Mouse (Mus musculus) E14TG2a.4 (cell line): Measurements from ENCODE around the gene Slc5a10.

Experiments used
- H3K27me3 ChIP-seq: 2 replicates; pipeline ENCODE4 v1.6.1; 2014; ENCODE audit warnings: low read length, control low read depth; ENCODE audit not compliant: insufficient read depth
- H3K36me3 ChIP-seq: 2 replicates; pipeline ENCODE4 v1.6.1; 2014; ENCODE audit warnings: low read length, control low read depth; ENCODE audit not compliant: insufficient read depth
- H3K4me1 ChIP-seq: replicated peaks from 2 replicates; pipeline ENCODE4 v1.6.1; 2014; ENCODE audit warnings: low read depth, low read length, control low read depth
- H3K4me3 ChIP-seq: replicated peaks from 2 replicates; pipeline ENCODE4 v1.5.1; 2014; ENCODE audit warnings: mild to moderate bottlenecking, low read length
- H3K9me3 ChIP-seq: 2 replicates; pipeline ENCODE4 v1.6.1; 2014; ENCODE audit warnings: low read length, control low read depth
- CTCF ChIP-seq: conservative IDR thresholded peaks from 2 replicates; pipeline ENCODE4 v1.5.1; 2014; ENCODE audit warnings: low read length
- NANOG ChIP-seq: IDR thresholded peaks from 2 replicates; pipeline ENCODE4 v1.6.1; 2014; ENCODE audit warnings: borderline replicate concordance, low read length, mixed read lengths
- POU5F1 ChIP-seq: IDR thresholded peaks from 2 replicates; pipeline ENCODE4 v1.6.1; 2014; ENCODE audit warnings: low read length, borderline replicate concordance

Gene Slc5a10

DNA sequence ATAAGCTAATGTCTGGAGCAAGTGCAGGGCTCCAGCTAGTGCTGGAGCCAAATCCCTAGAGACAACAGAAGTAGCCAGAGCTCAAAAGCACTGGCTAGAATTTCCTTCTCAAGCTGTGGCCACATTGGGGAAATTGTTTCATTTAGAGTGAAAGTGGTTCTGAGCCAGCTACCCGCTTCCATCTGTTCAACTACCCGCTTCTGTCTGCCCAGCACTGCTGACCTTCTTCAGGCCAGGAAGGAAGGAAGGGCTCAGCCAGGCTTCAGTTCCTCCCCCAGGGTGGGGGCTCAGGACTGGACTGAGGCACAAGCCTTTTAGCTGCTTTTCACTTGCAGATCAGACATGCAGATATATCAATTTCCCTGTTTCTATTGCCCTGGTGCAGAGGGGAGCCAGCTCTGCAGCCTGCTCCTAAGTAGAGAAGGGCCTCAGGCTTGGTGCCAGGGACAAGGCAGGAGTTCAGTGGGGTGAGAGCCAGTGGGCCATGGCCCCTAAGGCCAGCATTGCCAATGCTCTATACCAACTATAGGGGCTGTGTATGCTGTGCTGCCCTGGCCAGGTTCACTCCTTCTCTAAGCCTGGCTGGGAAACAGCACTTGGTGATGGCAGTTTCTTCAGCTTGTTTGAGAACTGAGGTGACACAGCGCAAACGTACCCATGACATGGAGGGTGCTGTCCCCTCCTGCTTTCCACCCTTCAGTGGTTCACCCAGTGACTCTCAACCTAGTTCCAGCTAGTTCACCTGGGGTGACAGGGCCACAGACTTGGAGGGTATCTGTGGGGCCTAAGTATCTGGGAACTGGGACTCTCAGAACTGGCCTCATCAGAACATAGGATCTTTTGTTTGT, 61.4 kb downstream of the Slc5a10 start:
- Histone ChIP-seq H3K4me3 (no peak overlapping the region), H3K9me3 (no peaks in the 10 kb centered on the region), H3K36me3 (no peaks in the 10 kb centered on the region), H3K4me1 (peaks cover 13% of the 10 kb centered on the region), H3K27me3 (peaks cover 49% of the 10 kb centered on the region)
- TF ChIP-seq NANOG, result no peak

DNA sequence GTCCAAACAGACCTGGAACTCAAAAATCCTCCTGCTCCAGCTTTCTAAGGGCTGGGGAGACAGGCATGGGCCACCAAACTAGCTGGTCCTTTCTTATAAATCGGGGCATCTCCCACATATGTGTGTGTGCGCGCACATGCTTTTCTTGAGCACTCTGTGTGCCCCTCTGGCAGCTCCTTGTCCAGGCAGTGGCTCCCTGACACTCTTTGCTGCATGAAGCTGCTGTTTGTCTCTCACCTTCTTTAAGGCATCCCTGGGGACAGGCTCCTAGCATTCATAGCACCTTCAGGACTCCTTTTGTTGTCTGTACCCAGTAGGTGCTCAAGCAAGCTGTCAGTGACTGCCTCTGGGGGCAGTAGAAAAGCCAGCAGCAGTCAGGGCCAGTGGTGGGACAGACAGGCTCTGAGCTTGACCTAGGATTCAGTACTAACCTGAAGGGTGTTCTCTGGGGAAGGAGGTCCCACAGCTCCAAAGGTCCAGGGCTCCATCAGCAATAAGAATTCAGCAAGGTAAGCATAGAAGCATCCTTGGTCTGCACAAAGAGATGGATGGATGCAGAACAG, 62.2 kb downstream of the Slc5a10 start:
- TF ChIP-seq POU5F1, result no peak
- TF ChIP-seq NANOG, result no peak
- TF ChIP-seq CTCF, result no peak
- Histone ChIP-seq H3K9me3 (no peaks in the 10 kb centered on the region), H3K4me3 (no peak overlapping the region), H3K36me3 (no peaks in the 10 kb centered on the region), H3K4me1 (peaks cover 13% of the 10 kb centered on the region), H3K27me3 (peaks cover 49% of the 10 kb centered on the region)

DNA sequence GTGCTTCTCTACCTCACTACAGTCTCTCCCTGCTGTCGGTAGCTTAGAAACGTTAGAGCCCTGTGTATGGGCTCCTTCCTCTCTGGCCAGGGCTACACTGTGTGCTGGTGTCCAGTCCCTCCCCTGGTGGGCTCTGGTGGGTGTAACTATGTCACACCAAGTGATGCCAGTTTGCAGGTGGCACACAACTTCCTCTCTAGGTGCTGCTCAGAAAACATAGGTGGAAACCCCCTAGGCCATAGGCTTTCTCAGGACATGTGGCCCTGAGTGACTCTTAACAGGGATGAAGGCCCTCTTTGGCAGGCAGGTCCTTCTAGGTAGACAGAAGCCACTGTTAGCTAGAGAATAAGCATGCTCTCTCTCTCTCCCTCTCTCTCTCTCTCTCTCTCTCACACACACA, 63.2 kb downstream of the Slc5a10 start:
- peaks cover 13% of the 10 kb centered on the region for H3K4me1 ChIP-seq
- no peak for TF ChIP-seq CTCF
- no peak for TF ChIP-seq POU5F1
- TF ChIP-seq NANOG, result no peak
- no peak overlapping the region for H3K4me3 ChIP-seq
- no peaks in the 10 kb centered on the region for H3K36me3 ChIP-seq
- H3K27me3 ChIP-seq, result peaks cover 52% of the 10 kb centered on the region
- H3K9me3 ChIP-seq, result no peaks in the 10 kb centered on the region

DNA sequence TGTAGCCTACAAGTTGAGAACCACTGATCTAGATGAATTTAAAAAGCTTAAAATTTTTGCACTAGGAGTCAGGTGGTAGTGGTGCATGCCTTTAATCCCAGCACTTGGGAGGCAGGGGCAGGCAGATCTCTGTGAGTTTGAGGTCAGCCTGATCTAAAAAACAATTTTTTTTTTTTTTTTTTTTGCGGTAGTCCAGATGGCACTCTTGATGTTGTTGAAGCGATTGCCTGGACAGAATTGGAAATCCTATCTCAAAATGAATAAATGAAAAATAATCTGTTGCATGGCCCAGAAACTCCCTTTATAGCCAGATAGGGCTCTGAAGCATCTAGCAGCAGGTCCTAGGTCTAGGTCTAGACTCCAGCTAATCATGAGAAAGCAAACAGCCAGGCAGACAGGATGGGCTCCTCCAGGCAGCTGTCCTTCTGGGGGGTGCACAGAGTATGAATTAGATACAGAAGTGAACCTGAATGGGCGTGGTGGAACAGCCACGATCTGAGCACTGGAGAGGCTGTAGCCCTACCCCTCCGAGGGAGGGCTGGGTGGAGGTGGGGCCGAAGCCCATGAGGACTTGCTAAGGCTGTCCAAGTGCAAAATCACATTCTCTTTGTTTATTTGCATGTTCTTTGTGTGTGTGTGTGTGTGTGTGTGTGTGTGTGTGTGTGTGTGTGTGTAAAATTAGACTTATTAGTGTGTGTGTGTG, 64.3 kb downstream of the Slc5a10 start:
- Histone ChIP-seq H3K27me3 (peaks cover 41% of the 10 kb centered on the region), H3K36me3 (no peaks in the 10 kb centered on the region), H3K4me3 (no peak overlapping the region), H3K9me3 (no peaks in the 10 kb centered on the region), H3K4me1 (peaks cover 13% of the 10 kb centered on the region)
- no peak for TF ChIP-seq POU5F1
- no peak for TF ChIP-seq NANOG
- no peak for TF ChIP-seq CTCF

DNA sequence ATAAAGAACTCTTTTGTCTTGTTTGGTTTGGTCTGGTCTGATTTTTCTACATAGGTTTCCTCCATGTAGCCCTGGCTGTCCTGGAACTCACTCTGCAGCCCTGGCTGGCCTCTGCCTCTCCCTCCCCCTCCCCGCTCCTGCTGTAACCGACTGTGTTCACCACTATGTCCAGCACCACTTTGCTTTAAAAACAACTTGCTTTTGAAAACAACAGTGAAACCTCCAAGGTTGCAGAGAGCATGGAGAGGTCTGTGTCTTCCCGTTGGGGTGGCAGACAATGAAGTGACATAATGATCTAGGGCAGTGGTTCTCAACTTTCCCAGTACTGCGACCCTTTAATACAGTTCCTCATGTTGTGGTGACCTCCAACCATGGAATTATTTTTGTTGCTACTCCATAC, 65.0 kb downstream of the Slc5a10 start:
- Histone ChIP-seq H3K9me3 (no peaks in the 10 kb centered on the region), H3K27me3 (peaks cover 36% of the 10 kb centered on the region), H3K4me3 (no peak overlapping the region), H3K4me1 (peaks cover 13% of the 10 kb centered on the region), H3K36me3 (no peaks in the 10 kb centered on the region)
- TF ChIP-seq CTCF, result no peak
- TF ChIP-seq POU5F1, result no peak
- TF ChIP-seq NANOG, result no peak

DNA sequence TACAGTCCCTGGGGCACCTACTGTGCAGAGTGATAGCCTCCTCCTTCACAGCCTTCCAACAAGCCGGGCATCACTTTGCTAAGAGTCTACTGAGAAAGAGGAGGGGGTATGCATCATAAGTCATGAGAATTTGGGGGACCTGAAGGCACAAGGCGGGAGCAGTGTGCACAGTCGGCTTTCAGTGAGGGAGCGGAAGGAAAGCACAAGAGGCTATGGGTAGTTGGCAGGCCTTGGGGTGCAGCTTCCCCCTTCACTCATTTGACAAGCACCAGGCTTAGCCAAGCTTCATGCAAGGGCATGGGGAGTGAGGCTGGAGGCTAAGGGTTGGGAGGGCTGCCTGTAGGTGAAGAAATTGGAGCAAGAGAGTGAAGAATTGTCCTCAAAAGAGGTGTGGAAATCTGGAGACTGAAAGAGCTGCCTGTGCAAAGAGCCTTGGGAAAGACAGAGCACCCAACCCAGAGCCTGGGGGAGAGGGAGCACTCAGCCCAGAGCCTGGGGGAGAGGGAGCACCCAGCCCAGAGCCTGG, 65.8 kb downstream of the Slc5a10 start:
- no peaks in the 10 kb centered on the region for H3K36me3 ChIP-seq
- peaks cover 34% of the 10 kb centered on the region for H3K27me3 ChIP-seq
- TF ChIP-seq CTCF (no peak), NANOG (no peak), POU5F1 (no peak)
- peaks cover 13% of the 10 kb centered on the region for H3K4me1 ChIP-seq
- H3K9me3 ChIP-seq, result no peaks in the 10 kb centered on the region
- no peak overlapping the region for H3K4me3 ChIP-seq

DNA sequence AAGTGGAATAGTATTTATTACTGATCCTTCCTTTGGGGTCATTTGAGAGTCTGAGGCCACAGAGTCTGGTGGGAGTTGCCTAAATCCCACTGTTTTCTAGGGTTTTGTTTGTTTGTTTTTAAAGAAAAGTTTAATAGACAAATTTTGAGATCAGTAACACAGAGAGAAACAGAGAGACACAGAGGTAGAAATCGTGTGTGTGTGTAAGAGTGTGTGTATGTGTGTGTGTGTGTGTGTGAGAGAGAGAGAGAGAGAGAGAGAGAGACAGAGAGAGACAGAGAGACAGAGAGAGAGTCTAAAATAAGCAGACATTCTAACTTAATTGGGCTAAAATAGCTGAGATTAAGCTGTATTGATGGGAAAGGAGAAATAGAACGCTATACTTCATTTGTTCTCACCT, 67.1 kb downstream of the Slc5a10 start:
- TF ChIP-seq CTCF, result no peak
- TF ChIP-seq POU5F1, result no peak
- TF ChIP-seq NANOG, result no peak
- H3K27me3 ChIP-seq, result peaks cover 26% of the 10 kb centered on the region
- H3K9me3 ChIP-seq, result no peaks in the 10 kb centered on the region
- peaks cover 8% of the 10 kb centered on the region for H3K4me1 ChIP-seq
- no peak overlapping the region for H3K4me3 ChIP-seq
- H3K36me3 ChIP-seq, result no peaks in the 10 kb centered on the region

DNA sequence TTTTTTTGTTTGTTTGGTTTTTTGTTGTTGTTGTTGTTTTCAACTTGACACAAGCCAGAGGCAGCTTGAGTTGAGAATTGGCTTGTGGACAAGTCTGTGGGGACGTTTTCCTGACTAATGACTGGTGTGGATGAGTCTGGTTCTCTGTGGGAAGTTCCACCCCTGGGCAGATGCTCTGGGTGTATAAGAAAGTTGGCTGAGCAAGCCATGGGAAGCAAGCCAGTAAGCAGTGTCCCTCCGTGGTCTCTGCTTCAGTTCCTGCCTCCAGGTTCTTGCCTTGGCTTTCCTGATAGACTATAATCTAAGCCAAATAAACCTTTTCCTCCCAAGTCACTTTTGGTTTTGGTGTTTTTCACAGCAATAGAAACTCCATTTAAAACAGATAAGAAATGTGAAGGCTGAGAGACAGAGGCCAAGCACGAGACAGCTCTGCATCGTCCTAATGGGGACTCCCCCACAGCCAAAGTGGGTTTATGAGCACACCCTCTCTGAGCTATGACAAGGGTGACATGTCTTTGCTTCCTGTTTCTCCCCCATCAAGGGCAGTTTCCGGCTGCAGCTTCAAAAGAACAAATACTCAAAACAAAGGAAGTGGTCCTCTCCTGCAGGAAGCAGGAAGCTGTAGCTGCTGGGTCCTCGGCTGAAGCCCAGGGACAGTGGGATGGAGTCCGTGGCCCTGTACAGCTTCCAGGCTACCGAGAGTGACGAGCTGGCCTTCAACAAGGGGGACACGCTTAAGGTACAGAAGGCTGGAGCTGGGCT, 67.8 kb downstream of the Slc5a10 start, which contains the start of gene Grap:
Gene Grap (plus strand): TSS at position 580 of the 762 bp plus-strand sequence.
- Histone ChIP-seq H3K36me3 (no peaks in the 10 kb centered on the region), H3K9me3 (no peaks in the 10 kb centered on the region), H3K4me3 (no peak within 1 kb of the TSS), H3K4me1 (peaks cover 10% of the 10 kb centered on the region), H3K27me3 (peaks cover 26% of the 10 kb centered on the region)
- TF ChIP-seq CTCF, result no peak
- TF ChIP-seq POU5F1, result no peak
- no peak for TF ChIP-seq NANOG
